Mouse (Mus musculus) lung, postnatal 0 days (tissue): ENCODE results near the gene Gm21972. TPM values are rescaled to one million over a fixed set of nuclear protein-coding genes. Genes with fewer than 3 reads are reported as not detected.

Experiments used
- ATAC-seq: fragments of 200-750 bp; cut with Nextera tagmentation; 2 replicates; pipeline ENCODE4 v1.8.0; 2017; ENCODE audit warnings: moderate library complexity
- DNase-seq: peaks from one replicate; pipeline ENCODE4 v3.0.0-alpha.2; 2016; ENCODE audit warnings: low spot score
- H3K27ac ChIP-seq: fragments of 300-500 bp; sonication (generic); 2 replicates; pipeline ENCODE4 v1.5.1; 2014; ENCODE audit warnings: antibody characterized with exemption, mild to moderate bottlenecking, low read length, mixed read lengths
- H3K27me3 ChIP-seq: fragments of 300-500 bp; sonication (generic); replicated peaks from 2 replicates; pipeline ENCODE4 v1.6.1; 2014; ENCODE audit warnings: low read length, mixed read lengths; ENCODE audit not compliant: insufficient read depth
- H3K36me3 ChIP-seq: fragments of 300-500 bp; sonication (generic); 2 replicates; pipeline ENCODE4 v1.6.1; 2014; ENCODE audit warnings: low read length, mixed read lengths; ENCODE audit not compliant: insufficient read depth
- H3K4me1 ChIP-seq: fragments of 300-500 bp; sonication (generic); 2 replicates; pipeline ENCODE4 v1.6.1; 2014; ENCODE audit warnings: antibody characterized with exemption, low read depth, low read length, mixed read lengths; ENCODE audit not compliant: insufficient read depth
- H3K4me2 ChIP-seq: fragments of 300-500 bp; sonication (generic); replicated peaks from 2 replicates; pipeline ENCODE4 v1.6.1; 2014; ENCODE audit warnings: low read depth, mild to moderate bottlenecking, low read length, moderate library complexity, mixed read lengths
- H3K4me3 ChIP-seq: fragments of 300-500 bp; sonication (generic); 2 replicates; pipeline ENCODE4 v1.5.1; 2014; ENCODE audit warnings: low read depth, low read length
- H3K9ac ChIP-seq: fragments of 300-500 bp; sonication (generic); replicated peaks from 2 replicates; pipeline ENCODE4 v1.6.1; 2014; ENCODE audit warnings: low read depth, mild to moderate bottlenecking
- H3K9me3 ChIP-seq: fragments of 300-500 bp; sonication (generic); 2 replicates; pipeline ENCODE4 v1.6.1; 2016; ENCODE audit warnings: low read length, mixed read lengths
- CTCF ChIP-seq: IDR thresholded peaks from 2 replicates; pipeline ENCODE4 v1.5.1; 2016; ENCODE audit warnings: antibody characterized with exemption, mild to moderate bottlenecking
- EP300 ChIP-seq: IDR thresholded peaks from 2 replicates; pipeline ENCODE4 v1.6.1; 2016; ENCODE audit warnings: antibody characterized with exemption, mild to moderate bottlenecking, control low read depth
- WGBS: fragments of 180-500 bp; shearing (Covaris S2); extraction: QIAGEN DNeasy Blood & Tissue Kit; methylation state at CpG from one replicate; pipeline ENCODE4 v1.1.7; 2014; 5-methylcytosine and 5-hydroxymethylcytosine counted together
- polyA plus RNA-seq: library from polyadenylated mRNA; unstranded; fragments of >200 nt; fragmentation: Nextera tagmentation; extraction: Ambion mirVana; gene quantifications from 2 replicates; pipeline ENCODE4 v1.2.1, GENCODE M21; 2015

The Gm21972 gene
- polyA plus RNA-seq, 1 experiment from 2014 or later = 0.16 TPM

GRCm38 (mm10) chr1:86202617-86203219, 69.3 kb downstream of the Gm21972 start:
- DNase-seq (no peak), ATAC-seq (no peak)
- no peaks in the 10 kb centered on the region for H3K4me1 ChIP-seq
- no peak overlapping the region for H3K4me2 ChIP-seq
- no peak overlapping the region for H3K4me3 ChIP-seq
- no peak overlapping the region for H3K27ac ChIP-seq
- H3K36me3 ChIP-seq = 0 out of 2 replicates have a peak, but pooled peaks cover under 1% of the 10 kb centered on the region
- TF ChIP-seq EP300 (no peak), CTCF (no peak)
- no peaks in the 10 kb centered on the region for H3K27me3 ChIP-seq
- 70% methylated on average over 9 of the region's 9 CpGs for WGBS
- no peaks in the 10 kb centered on the region for H3K9me3 ChIP-seq
- no peak overlapping the region for H3K9ac ChIP-seq

- Histone ChIP-seq H3K27me3 (no peaks in the 10 kb centered on the region), H3K9me3 (no peaks in the 10 kb centered on the region), H3K4me3 (no peak overlapping the region), H3K36me3 (0 out of 2 replicates have a peak, but pooled peaks cover 11% of the 10 kb centered on the region), H3K4me2 (no peak overlapping the region), H3K4me1 (no peaks in the 10 kb centered on the region), H3K27ac (no peak overlapping the region), H3K9ac (no peak overlapping the region)
- WGBS = 85% methylated on average over 7 of the region's 7 CpGs
- DNase-seq (no peak), ATAC-seq (no peak)
- TF ChIP-seq EP300 (no peak), CTCF (no peak)
Observed at GRCm38 (mm10) chr1:86210676-86211075, 77.2 kb downstream of the Gm21972 start.

- H3K4me1 ChIP-seq = no peaks in the 10 kb centered on the region
- no peak overlapping the region for H3K4me3 ChIP-seq
Observed at GRCm38 (mm10) chr1:86211498-86211897, 78.1 kb downstream of the Gm21972 start.

More at GRCm38 (mm10) chr1:86211498-86211897, 78.1 kb downstream of the Gm21972 start:
- Histone ChIP-seq H3K9ac (no peak overlapping the region), H3K36me3 (0 out of 2 replicates have a peak, but pooled peaks cover 11% of the 10 kb centered on the region), H3K4me2 (no peak overlapping the region), H3K27ac (no peak overlapping the region), H3K9me3 (no peaks in the 10 kb centered on the region), H3K27me3 (no peaks in the 10 kb centered on the region)
- no peak for DNase-seq
- 100% methylated on average over 1 of the region's 1 CpGs for WGBS
- TF ChIP-seq EP300 (no peak), CTCF (no peak)
- no peak for ATAC-seq

Other genes starting within 250 kb of the Gm21972 start
- gene Itm2c, start 239.4 kb upstream of the Gm21972 start, polyA plus RNA-seq = 221 and 244 TPM in 2 replicates
- gene 4933407L21Rik, start 205.2 kb upstream of the Gm21972 start, polyA plus RNA-seq = 0.11 and 0.30 TPM in 2 replicates
- gene Gpr55, start 172.6 kb upstream of the Gm21972 start, polyA plus RNA-seq = 0.14 and 0.26 TPM in 2 replicates
- gene Spata3, start 116.8 kb upstream of the Gm21972 start, polyA plus RNA-seq = not detected in 2 replicates
- 0.24 and 0.41 TPM in 2 replicates for gene 2810459M11Rik, start 87.8 kb upstream of the Gm21972 start, polyA plus RNA-seq
- 85.1 and 86.2 TPM in 2 replicates for gene Psmd1, start 69.2 kb upstream of the Gm21972 start, polyA plus RNA-seq
- gene Htr2b, start 21.7 kb upstream of the Gm21972 start, polyA plus RNA-seq = 1.0 and 1.2 TPM in 2 replicates
- gene Armc9, start 21.1 kb downstream of the Gm21972 start, polyA plus RNA-seq = 8.7 and 9.8 TPM in 2 replicates
- 5.9 TPM in 2 replicates for gene B3gnt7, start 169.2 kb downstream of the Gm21972 start, polyA plus RNA-seq
- 139 and 140 TPM in 2 replicates for gene Ncl, start 225.8 kb downstream of the Gm21972 start, polyA plus RNA-seq